Mouse (Mus musculus): ENCODE results near the gene Slc18b1. TPM values are rescaled to one million over a fixed set of nuclear protein-coding genes. Genes with fewer than 3 reads are reported as not detected.

Gene Slc18b1
- polyA plus RNA-seq, 1 experiment = 22.2 TPM

GRCm38 (mm10) chr10:23837115-23837514, 40.3 kb downstream of the Slc18b1 start:
- Histone ChIP-seq H3K4me3 (ENCODE audit: insufficient read depth, low read depth, low read length) (no peak overlapping the region), H3K4me1 (ENCODE audit: control insufficient read depth, insufficient read depth, insufficient read length, low read length) (no peaks in the 10 kb centered on the region)

DNA sequence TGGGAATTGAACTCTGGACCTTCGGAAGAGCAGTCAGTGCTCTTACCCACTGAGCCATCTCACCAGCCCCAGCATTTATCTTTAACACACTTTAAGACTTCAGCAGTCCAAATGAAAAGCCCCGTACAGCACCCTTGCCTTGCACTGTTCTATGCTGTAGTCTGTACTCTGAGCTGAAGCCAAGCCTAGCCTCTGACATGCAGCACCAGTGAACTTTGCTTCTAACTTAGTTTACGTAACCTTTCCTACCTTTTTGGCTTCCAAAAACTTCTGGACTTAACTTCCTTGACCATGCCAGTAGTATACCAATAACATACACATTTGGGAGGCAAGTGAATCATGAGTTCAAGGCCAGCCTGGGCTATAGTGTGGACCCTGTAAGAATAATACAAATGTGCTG, 42.1 kb downstream of the Slc18b1 start:
- Histone ChIP-seq H3K4me1 (ENCODE audit: control insufficient read depth, insufficient read depth, insufficient read length, low read length) (no peaks in the 10 kb centered on the region), H3K27ac (replicated peaks; ENCODE audit: low read depth, low read length) (no peak overlapping the region), H3K4me3 (ENCODE audit: insufficient read depth, low read depth, low read length) (no peak overlapping the region)

More at GRCm38 (mm10) chr10:23837115-23837514, 40.3 kb downstream of the Slc18b1 start:
- H3K27ac ChIP-seq (replicated peaks; ENCODE audit: low read depth, low read length) = no peak overlapping the region

GRCm38 (mm10) chr10:23839368-23839767, 42.6 kb downstream of the Slc18b1 start:
- H3K27ac ChIP-seq (replicated peaks; ENCODE audit: low read depth, low read length) = no peak overlapping the region
- no peak overlapping the region for H3K4me3 ChIP-seq (ENCODE audit: insufficient read depth, low read depth, low read length)
- no peaks in the 10 kb centered on the region for H3K4me1 ChIP-seq (ENCODE audit: control insufficient read depth, insufficient read depth, insufficient read length, low read length)

GRCm38 (mm10) chr10:23840496-23840895, 43.7 kb downstream of the Slc18b1 start:
- Histone ChIP-seq H3K27ac (replicated peaks; ENCODE audit: low read depth, low read length) (no peak overlapping the region), H3K4me1 (ENCODE audit: control insufficient read depth, insufficient read depth, insufficient read length, low read length) (no peaks in the 10 kb centered on the region), H3K4me3 (ENCODE audit: insufficient read depth, low read depth, low read length) (no peak overlapping the region)

DNA sequence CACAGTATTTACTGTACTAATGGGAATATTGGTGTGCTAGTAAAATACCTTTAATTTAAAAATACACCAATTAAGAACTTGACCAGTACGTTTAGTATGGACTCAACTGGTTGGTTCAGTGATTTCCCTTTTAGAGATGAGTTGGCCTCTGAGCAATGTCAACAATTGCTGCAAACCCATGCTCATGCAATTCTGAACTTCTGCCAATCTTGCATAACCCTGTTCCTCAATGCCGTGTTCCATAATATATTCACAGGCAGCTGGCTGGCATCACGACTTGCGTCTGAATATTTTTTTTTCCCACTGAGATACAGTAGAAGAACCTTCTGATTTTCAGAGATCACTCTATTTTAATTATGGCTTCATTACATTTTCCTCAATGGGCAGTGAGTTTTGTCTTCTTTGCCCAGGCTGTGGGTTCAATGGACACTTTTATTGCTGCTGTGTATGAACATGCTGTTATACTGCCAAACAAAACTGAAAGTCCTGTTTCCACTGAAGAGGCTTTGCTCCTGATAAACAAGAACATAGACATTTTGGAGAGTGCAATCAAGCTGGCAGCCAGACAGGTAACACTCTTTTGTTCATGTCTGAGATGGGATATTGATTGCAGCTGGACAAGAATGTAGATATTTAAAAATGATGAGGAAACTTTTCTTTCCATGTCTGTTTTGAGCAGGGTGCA, 54.6 kb downstream of the Slc18b1 start, which contains the start of gene Vnn3:
Gene Vnn3, plus strand, starts transcription at position 235 of the 685 bp plus-strand sequence.
- Histone ChIP-seq H3K4me1 (ENCODE audit: control insufficient read depth, insufficient read depth, insufficient read length, low read length) (no peaks in the 10 kb centered on the region), H3K27ac (replicated peaks; ENCODE audit: low read depth, low read length) (no peak within 1 kb of the TSS), H3K4me3 (ENCODE audit: insufficient read depth, low read depth, low read length) (no peak within 1 kb of the TSS)

DNA sequence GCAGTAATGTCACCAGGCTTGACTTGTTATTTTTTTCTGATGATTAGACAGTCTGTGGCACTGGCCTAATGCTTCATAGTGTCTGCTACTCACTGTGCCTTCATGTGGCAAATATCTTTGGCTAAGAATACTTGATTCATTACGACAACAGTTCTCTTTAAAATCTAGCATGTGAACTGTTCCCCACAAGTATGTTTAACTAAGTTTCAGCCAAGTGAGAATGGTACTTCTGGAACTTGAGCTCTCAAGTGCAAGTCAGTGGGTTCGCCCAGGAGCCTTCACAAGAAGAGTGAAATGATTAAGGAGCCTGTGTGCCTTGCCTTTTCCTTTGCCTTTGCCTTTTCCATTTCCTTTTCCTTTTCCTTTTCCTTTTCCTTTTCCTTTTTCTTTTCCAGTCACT, 55.3 kb downstream of the Slc18b1 start:
- no peak overlapping the region for H3K27ac ChIP-seq (replicated peaks; ENCODE audit: low read depth, low read length)
- no peak overlapping the region for H3K4me3 ChIP-seq (ENCODE audit: insufficient read depth, low read depth, low read length)
- no peaks in the 10 kb centered on the region for H3K4me1 ChIP-seq (ENCODE audit: control insufficient read depth, insufficient read depth, insufficient read length, low read length)

GRCm38 (mm10) chr10:23864362-23865312, 67.9 kb downstream of the Slc18b1 start:
- Histone ChIP-seq H3K4me3 (ENCODE audit: insufficient read depth, low read depth, low read length) (no peak overlapping the region), H3K27ac (replicated peaks; ENCODE audit: low read depth, low read length) (no peak overlapping the region), H3K4me1 (ENCODE audit: control insufficient read depth, insufficient read depth, insufficient read length, low read length) (no peaks in the 10 kb centered on the region)

Other genes with a start within 250 kb of the Slc18b1 start
- gene Rps12, start 9.7 kb upstream of the Slc18b1 start, polyA plus RNA-seq (2012; ENCODE audit: insufficient read depth, insufficient read length, missing spikeins) = 46.3 and 65.8 TPM in 2 replicates
- 0.75 and 1.9 TPM in 2 replicates for gene Vnn3, start 54.5 kb downstream of the Slc18b1 start, polyA plus RNA-seq (2012; ENCODE audit: insufficient read depth, insufficient read length, missing spikeins)
- 1.4 and 2.2 TPM in 2 replicates for gene Vnn1, start 97.7 kb downstream of the Slc18b1 start, polyA plus RNA-seq (2012; ENCODE audit: insufficient read depth, insufficient read length, missing spikeins)
- gene Taar1, start 123.4 kb downstream of the Slc18b1 start, polyA plus RNA-seq (2012; ENCODE audit: insufficient read depth, insufficient read length, missing spikeins) = not detected in 2 replicates
- gene Taar2, start 141.6 kb downstream of the Slc18b1 start, polyA plus RNA-seq (2012; ENCODE audit: insufficient read depth, insufficient read length, missing spikeins) = not detected in 2 replicates
- gene Taar3, start 152.6 kb downstream of the Slc18b1 start, polyA plus RNA-seq (2012; ENCODE audit: insufficient read depth, insufficient read length, missing spikeins) = not detected in 2 replicates
- not detected in 2 replicates for gene Taar4, start 163.5 kb downstream of the Slc18b1 start, polyA plus RNA-seq (2012; ENCODE audit: insufficient read depth, insufficient read length, missing spikeins)
- gene Taar5, start 173.7 kb downstream of the Slc18b1 start, polyA plus RNA-seq (2012; ENCODE audit: insufficient read depth, insufficient read length, missing spikeins) = not detected in 2 replicates
- gene Taar6, start 188.7 kb downstream of the Slc18b1 start, polyA plus RNA-seq (2012; ENCODE audit: insufficient read depth, insufficient read length, missing spikeins) = not detected in 2 replicates
- gene Taar7a, start 196.5 kb downstream of the Slc18b1 start, polyA plus RNA-seq (2012; ENCODE audit: insufficient read depth, insufficient read length, missing spikeins) = not detected in 2 replicates
- not detected in 2 replicates for gene Taar7b, start 203.0 kb downstream of the Slc18b1 start, polyA plus RNA-seq (2012; ENCODE audit: insufficient read depth, insufficient read length, missing spikeins)
- not detected in 2 replicates for gene Taar7d, start 230.2 kb downstream of the Slc18b1 start, polyA plus RNA-seq (2012; ENCODE audit: insufficient read depth, insufficient read length, missing spikeins)
- gene Taar7e, start 240.6 kb downstream of the Slc18b1 start, polyA plus RNA-seq (2012; ENCODE audit: insufficient read depth, insufficient read length, missing spikeins) = not detected in 2 replicates